Mouse (Mus musculus): ENCODE data around the gene Dcaf17. TPM values are rescaled to one million over a fixed set of nuclear protein-coding genes. Genes with fewer than 3 reads are reported as not detected.

Dcaf17 gene
- polyA plus RNA-seq, 1 experiment from 2014 or later = 41.0 TPM

DNA sequence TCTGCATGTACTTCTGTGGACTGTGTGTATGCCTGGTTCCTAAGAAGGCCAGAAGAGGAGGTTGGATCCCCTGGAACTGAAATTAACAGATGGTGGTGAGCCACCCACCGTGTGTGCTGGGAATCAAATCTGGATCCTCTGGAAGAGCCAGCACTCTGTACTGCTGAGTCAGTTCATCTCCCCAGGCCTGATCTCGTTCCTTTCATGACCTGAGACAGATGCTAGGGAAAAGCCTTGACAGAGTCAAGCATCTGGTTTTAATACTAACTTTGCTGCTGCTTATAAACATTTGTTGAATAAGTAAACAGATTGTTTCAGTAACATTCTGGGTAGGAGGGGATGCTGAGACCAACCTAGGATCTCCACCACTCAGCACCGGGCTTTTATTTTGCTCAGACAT is 53.4 kb downstream of the Dcaf17 start:
- ATAC-seq (ENCODE audit: low FRiP score) = no peak
- no peaks in the 10 kb centered on the region for H3K4me1 ChIP-seq
- WGBS = 80% methylated on average over 3 of the region's 3 CpGs

DNA sequence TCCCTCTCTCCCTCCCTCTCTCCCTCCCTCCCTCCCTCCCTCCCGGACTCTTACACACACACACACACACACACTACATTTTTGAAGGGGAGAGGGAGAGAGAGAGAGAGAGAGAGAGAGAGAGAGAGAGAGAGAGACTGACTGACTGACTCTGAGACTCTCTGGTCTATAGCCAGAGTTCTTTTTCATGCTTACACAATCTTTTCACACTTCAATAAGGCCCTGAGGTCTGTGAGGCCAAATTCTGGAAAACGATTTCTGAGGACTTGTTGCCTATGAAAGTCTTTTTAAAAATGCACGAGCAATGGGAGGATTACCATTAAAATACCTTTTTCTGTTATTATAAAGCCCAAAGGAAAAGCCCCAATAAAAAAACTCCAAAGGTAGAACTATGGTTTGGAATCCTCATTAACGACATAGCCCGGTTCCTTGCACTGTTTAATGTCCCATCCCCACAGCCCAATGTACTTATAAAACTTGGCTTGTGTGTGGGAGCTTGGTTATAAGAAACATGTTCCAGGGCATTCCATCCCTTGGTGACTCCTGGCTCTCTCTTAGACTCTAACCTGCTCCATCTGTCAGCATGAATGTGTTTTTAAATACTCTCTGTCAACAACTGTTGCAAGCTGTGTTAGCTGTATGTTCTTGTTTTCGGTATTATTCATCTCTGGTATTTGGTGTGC is 58.5 kb downstream of the Dcaf17 start:
- Histone ChIP-seq H3K9me3 (peaks cover 4% of the 10 kb centered on the region; the same call in 1 of the 2 replicates), H3K27me3 (peaks cover 21% of the 10 kb centered on the region), H3K4me2 (no peak overlapping the region), H3K27ac (no peak overlapping the region), H3K36me3 (replicated peaks) (no peaks in the 10 kb centered on the region), H3K9ac (no peak overlapping the region), H3K4me3 (replicated peaks) (no peak overlapping the region), H3K4me1 (peaks cover 11% of the 10 kb centered on the region)
- ATAC-seq (ENCODE audit: low FRiP score) = no peak
- 79% methylated on average over 5 of the region's 6 CpGs for WGBS

More for the DNA sequence above, 53.4 kb downstream of the Dcaf17 start:
- H3K4me3 ChIP-seq (replicated peaks) = no peak overlapping the region
- H3K36me3 ChIP-seq (replicated peaks) = no peaks in the 10 kb centered on the region
- H3K27ac ChIP-seq = no peak overlapping the region
- no peaks in the 10 kb centered on the region for H3K9me3 ChIP-seq
- no peak overlapping the region for H3K4me2 ChIP-seq
- no peaks in the 10 kb centered on the region for H3K27me3 ChIP-seq
- H3K9ac ChIP-seq = no peak overlapping the region

DNA sequence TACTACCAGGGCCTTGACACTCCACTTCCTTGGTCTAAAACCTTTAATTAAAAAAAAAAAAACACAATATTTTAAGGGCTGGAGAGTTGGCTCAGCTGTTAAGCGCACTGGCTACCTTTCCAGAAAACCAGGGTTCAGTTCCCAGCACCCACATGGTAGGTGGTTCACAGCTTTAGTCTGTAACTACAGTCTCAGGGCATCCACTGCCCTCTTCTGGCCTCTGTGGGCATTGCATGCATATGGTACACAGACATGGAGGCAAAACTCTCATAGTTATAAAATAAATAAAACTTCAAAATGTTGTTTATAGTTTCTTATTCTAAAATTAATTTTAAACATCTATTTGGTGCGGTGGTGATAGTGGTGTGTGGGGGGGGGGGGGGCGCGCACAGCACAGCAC is 61.0 kb downstream of the Dcaf17 start:
- Histone ChIP-seq H3K36me3 (replicated peaks) (no peaks in the 10 kb centered on the region), H3K4me3 (replicated peaks) (no peak overlapping the region), H3K27ac (no peak overlapping the region), H3K4me1 (peaks cover 15% of the 10 kb centered on the region), H3K9me3 (peaks cover 4% of the 10 kb centered on the region; the same call in 1 of the 2 replicates), H3K9ac (no peak overlapping the region), H3K4me2 (no peak overlapping the region), H3K27me3 (peaks cover 35% of the 10 kb centered on the region)
- no peak for ATAC-seq (ENCODE audit: low FRiP score)
- 87% methylated on average over 4 of the region's 4 CpGs for WGBS

DNA sequence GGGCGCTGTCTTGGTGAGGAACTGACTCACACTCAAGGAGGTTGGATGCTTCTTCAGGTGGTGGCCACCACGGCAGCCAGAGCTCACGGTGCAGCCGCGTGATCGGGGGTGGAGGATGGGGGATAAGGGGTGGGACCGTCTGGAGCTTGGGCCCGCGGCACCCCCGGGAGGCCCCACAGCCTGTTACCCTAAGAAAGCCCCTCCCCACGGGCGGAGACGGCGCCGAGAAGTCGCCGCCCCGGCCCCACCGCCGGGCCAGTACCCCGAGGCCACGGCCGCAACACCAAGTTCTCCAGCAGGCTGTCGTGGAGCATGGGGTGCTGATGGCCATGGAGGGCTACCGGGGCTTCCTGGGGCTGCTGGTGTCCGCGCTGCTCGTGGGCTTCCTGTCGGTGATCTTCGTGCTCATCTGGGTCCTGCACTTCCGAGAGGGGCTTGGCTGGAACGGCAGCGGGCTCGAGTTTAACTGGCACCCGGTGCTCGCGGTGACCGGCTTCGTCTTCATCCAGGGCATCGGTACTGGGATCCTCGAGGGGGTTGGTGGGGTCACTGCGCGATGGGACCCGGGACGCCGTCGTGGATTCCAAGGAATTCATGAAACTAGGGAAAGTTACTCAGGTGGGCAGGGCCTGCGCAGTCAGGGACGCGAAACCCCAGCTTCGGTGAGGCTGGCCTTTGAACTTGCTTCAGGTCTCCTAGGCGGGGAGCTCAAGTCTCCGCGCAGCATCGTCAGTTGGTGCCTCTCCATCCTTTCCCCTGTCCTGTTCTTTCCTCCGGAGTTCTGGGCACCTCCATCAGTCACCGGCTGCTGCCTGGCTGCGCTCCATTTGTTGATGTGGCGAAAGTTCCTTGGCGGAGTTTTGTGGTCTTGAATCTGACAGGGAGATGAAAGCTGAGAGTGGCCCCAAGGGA is 62.9 kb downstream of the Dcaf17 start, which contains the start of gene Cybrd1:
Cybrd1 (plus strand) TSS at position 127 of the 912 bp plus-strand sequence.
- ATAC-seq (ENCODE audit: low FRiP score) = no peak

DNA sequence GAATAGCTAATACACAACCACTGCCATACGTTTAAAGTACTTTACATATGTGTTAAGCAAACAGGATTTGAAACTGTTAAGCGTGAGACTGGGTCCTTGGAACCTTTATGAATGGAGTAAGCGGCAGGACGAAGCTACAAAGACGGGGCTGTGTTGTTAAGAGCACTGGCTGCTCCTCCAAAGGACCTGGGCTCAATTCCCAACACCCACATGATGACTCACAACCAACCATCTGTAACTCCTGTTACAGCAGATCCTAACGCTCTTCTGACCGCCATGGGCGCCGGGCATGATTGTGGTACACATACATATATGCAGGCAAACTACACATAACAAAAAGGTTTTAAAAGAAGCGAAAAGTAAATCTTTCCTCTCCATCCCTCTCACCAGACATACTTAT is 65.7 kb downstream of the Dcaf17 start:
- 82% methylated on average over 10 of the region's 10 CpGs for WGBS
- Histone ChIP-seq H3K4me1 (peaks cover 19% of the 10 kb centered on the region), H3K4me2 (no peak overlapping the region), H3K27ac (no peak overlapping the region), H3K4me3 (replicated peaks) (no peak overlapping the region), H3K27me3 (peaks cover 35% of the 10 kb centered on the region), H3K9me3 (peaks cover 4% of the 10 kb centered on the region; the same call in 1 of the 2 replicates), H3K36me3 (replicated peaks) (no peaks in the 10 kb centered on the region), H3K9ac (no peak overlapping the region)
- no peak for ATAC-seq (ENCODE audit: low FRiP score)

More for the DNA sequence above, 62.9 kb downstream of the Dcaf17 start, which contains the start of gene Cybrd1:
- Histone ChIP-seq H3K27me3 (peaks cover 35% of the 10 kb centered on the region), H3K9me3 (peaks cover 4% of the 10 kb centered on the region; the same call in 1 of the 2 replicates), H3K27ac (no peak within 1 kb of the TSS), H3K4me2 (peak within 1 kb of the TSS; percentile 80), H3K4me3 (replicated peaks) (peak within 1 kb of the TSS; percentile 47), H3K4me1 (peaks cover 19% of the 10 kb centered on the region), H3K36me3 (replicated peaks) (no peaks in the 10 kb centered on the region), H3K9ac (peak within 1 kb of the TSS; percentile 47)
- 2% methylated on average over 60 of the region's 60 CpGs for WGBS

DNA sequence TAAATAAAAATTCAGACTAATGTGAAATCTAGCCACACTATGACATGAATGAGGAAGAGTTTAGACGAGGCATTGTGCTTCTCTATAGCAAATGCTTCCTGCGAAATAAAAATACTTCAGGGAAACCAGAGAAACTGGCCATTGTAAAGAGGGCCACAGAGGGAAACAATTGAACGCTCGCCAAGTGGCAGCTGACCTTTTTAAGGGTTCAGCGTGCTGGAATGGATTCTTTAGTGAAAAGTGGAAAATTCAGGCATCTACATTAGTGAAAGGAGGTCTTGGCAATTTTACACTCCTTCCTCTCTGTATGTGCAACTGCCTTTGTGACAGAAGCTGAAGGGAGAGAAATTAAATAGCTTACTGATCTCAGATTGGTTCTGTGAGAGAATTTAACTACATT is 66.3 kb downstream of the Dcaf17 start:
- Histone ChIP-seq H3K27ac (no peak overlapping the region), H3K4me2 (no peak overlapping the region)
- 12% methylated on average over 5 of the region's 5 CpGs for WGBS

DNA sequence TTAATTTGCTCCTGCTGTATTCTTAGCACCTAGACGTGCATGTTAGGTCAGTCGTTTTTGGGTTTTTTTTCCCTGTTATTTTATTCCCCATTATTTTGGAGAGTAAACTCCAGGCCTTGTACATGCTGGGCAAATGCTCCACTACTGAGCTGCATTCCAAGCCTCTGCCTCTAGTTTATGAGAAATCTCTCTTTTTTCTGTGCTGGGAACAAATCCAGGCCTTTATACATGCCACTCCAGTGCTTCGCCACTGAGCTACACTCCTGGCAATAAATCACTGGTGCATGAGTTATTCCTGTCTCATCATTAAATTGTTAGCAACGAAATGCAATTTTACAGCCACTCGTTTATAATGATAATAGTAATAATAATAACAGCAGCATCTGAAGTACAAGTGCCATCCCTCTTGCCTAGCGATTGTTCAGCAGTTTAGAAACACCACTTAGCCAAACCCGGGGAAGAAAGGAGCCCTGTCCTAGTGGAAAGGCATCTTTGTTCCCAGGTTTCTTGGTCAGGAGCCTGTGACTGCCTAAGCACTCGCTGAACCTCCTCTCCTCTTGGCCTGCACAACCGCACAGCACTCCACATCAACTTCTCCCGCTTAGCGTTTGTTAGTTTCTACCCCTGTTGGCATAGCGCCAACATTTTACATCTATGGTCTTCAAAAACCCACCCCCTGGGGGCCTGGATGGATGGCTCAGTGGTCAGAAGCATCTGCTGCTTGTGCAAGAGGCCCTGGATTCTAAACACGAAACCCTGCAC is 67.3 kb downstream of the Dcaf17 start:
- Histone ChIP-seq H3K9ac (no peak overlapping the region), H3K36me3 (replicated peaks) (no peaks in the 10 kb centered on the region), H3K4me1 (peaks cover 19% of the 10 kb centered on the region), H3K9me3 (no peaks in the 10 kb centered on the region), H3K27me3 (peaks cover 26% of the 10 kb centered on the region), H3K4me3 (replicated peaks) (no peak overlapping the region), H3K27ac (no peak overlapping the region), H3K4me2 (no peak overlapping the region)
- whole genome bisulfite sequencing = 73% methylated on average over 13 of the region's 13 CpGs
- no peak for ATAC-seq (ENCODE audit: low FRiP score)

More for the DNA sequence above, 66.3 kb downstream of the Dcaf17 start:
- Histone ChIP-seq H3K9me3 (no peaks in the 10 kb centered on the region), H3K4me3 (replicated peaks) (no peak overlapping the region), H3K4me1 (peaks cover 19% of the 10 kb centered on the region), H3K36me3 (replicated peaks) (no peaks in the 10 kb centered on the region), H3K9ac (no peak overlapping the region), H3K27me3 (peaks cover 35% of the 10 kb centered on the region)
- no peak for ATAC-seq (ENCODE audit: low FRiP score)

DNA sequence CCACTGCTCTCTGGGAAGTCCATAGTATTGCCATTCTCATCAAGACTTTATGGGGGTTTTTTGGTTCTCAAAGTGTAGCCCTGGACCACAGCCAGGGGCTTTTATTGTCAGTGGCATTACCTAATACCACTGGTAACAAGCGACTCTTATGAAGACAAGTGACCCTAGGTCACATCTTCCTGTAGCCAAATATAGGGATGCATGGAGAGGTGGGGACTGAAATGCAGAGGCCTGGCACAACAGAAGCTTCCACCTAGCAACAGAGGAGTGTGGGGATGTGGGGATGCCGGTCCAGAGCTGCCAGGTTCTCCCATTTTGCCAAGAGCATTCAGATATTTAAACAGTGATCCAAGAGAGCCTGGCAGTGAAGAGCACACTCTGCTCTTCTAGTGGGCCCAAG is 68.5 kb downstream of the Dcaf17 start:
- Histone ChIP-seq H3K4me2 (no peak overlapping the region), H3K4me3 (replicated peaks) (no peak overlapping the region), H3K27ac (no peak overlapping the region), H3K36me3 (replicated peaks) (no peaks in the 10 kb centered on the region), H3K9me3 (no peaks in the 10 kb centered on the region), H3K27me3 (peaks cover 14% of the 10 kb centered on the region), H3K4me1 (peaks cover 9% of the 10 kb centered on the region; the same call in 1 of the 2 replicates), H3K9ac (no peak overlapping the region)
- ATAC-seq (ENCODE audit: low FRiP score) = no peak
- 79% methylated on average over 2 of the region's 2 CpGs for WGBS

DNA sequence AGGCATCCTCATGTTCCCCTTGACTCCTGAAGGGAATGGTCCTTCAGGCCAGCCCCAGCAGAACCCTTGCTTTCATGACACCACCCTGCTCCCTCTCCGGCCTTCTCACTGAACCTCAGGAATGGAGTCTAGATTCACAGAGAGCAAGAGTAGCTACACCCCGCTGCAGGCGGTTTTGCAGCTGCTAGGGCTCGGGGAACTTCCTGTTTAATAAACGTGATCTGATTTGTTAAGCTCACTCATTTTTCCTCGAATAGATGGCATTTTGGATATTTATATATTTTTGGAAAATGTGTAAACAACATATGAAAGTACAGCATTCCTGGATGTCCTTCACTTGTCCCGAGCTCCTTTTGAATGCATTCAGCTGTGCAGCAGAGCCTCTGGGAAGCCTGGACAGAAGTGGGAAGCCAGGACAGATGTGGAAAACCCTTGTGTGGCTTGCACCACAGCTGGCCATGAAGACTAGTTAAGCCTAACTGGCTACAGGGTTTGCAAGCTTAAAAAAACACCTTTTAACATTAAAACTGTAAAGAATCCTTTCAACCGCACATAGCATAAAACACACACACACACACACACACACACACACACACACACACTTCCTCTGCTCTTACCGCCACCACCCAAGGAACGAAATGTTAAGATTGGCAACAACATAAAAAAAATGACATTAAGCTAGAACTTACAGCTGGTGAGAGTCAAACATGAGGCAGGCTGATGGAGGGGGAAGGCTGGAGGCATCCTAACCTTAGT is 72.8 kb downstream of the Dcaf17 start:
- no peaks in the 10 kb centered on the region for H3K36me3 ChIP-seq (replicated peaks)
- H3K9me3 ChIP-seq = no peaks in the 10 kb centered on the region
- no peak overlapping the region for H3K4me3 ChIP-seq (replicated peaks)
- no peak overlapping the region for H3K9ac ChIP-seq
- no peak overlapping the region for H3K27ac ChIP-seq
- H3K4me2 ChIP-seq = no peak overlapping the region
- H3K4me1 ChIP-seq = no peaks in the 10 kb centered on the region
- ATAC-seq (ENCODE audit: low FRiP score) = no peak
- no peaks in the 10 kb centered on the region for H3K27me3 ChIP-seq
- 88% methylated on average over 10 of the region's 10 CpGs for WGBS

DNA sequence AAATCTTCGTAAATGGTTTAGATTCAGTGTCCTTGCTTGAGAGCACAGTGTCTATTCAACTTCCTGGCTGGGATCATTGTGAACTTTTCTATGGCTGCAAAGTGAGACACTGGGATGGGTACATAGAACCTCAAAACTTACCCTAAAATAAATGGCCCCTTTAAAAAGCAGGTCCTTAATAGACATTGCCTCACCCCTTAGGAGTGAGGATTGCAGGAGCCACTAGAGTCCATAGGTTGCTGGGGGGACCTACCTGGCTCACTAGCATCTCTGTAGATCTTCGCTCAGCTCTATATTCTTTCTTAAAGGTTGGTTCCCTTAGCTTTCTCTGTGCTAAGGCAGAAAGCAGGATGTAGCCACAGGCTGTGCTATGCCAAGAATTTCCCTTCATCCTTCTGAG is 75.2 kb downstream of the Dcaf17 start:
- 90% methylated on average over 2 of the region's 2 CpGs for WGBS

DNA sequence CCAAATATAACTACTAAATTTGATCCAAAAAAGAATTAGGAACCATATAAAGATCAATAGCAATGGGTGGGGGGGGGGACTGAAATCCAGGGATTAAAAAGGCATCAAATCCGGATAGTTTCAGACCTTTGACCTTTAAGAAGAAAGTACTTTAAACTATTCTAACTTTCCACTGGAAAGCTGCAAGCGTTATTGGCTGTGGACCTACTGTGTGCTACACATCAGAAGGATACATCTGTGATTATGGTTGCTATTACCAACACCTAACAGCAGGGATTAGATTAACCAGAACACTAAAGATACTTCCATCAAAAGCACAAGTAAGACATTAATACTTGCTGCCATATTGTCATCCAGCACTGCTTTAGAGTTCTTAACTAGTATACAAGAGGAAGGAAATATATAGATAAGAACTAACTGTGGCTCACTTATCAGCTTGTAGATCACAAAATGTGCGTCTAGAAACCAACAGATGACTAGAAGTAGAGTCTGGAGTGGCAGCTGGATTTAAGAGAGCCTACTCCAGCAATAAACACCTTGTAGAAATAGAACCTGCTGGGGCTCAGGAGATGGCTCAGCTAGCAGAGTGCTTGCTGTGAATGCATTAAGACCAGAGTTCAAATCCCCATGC is 76.9 kb downstream of the Dcaf17 start:
- Histone ChIP-seq H3K27me3 (no peaks in the 10 kb centered on the region), H3K9ac (no peak overlapping the region), H3K27ac (no peak overlapping the region), H3K4me1 (no peaks in the 10 kb centered on the region), H3K4me2 (no peak overlapping the region), H3K4me3 (replicated peaks) (no peak overlapping the region), H3K36me3 (replicated peaks) (no peaks in the 10 kb centered on the region), H3K9me3 (no peaks in the 10 kb centered on the region)
- WGBS = 77% methylated on average over 3 of the region's 3 CpGs
- no peak for ATAC-seq (ENCODE audit: low FRiP score)

More for the DNA sequence above, 75.2 kb downstream of the Dcaf17 start:
- Histone ChIP-seq H3K27ac (no peak overlapping the region), H3K27me3 (no peaks in the 10 kb centered on the region), H3K4me3 (replicated peaks) (no peak overlapping the region), H3K9me3 (no peaks in the 10 kb centered on the region), H3K4me1 (no peaks in the 10 kb centered on the region), H3K9ac (no peak overlapping the region), H3K4me2 (no peak overlapping the region), H3K36me3 (replicated peaks) (no peaks in the 10 kb centered on the region)
- no peak for ATAC-seq (ENCODE audit: low FRiP score)
